Mouse (Mus musculus): ENCODE results near the gene Gli2. TPM values are rescaled to one million over a fixed set of nuclear protein-coding genes. Genes with fewer than 3 reads are reported as not detected.

Gene Gli2
- polyA plus RNA-seq, 1 experiment from 2014 or later = 1.9 TPM

GRCm38 (mm10) chr1:119075500-119075899, 22.1 kb upstream of the Gli2 start:
- no peaks in the 10 kb centered on the region for H3K36me3 ChIP-seq
- no peak overlapping the region for H3K9ac ChIP-seq
- H3K9me3 ChIP-seq = no peaks in the 10 kb centered on the region
- WGBS = 44% methylated on average over 7 of the region's 7 CpGs
- H3K27me3 ChIP-seq = peaks cover 27% of the 10 kb centered on the region
- H3K4me2 ChIP-seq = no peak overlapping the region
- H3K27ac ChIP-seq (replicated peaks) = no peak overlapping the region
- H3K4me3 ChIP-seq = no peak overlapping the region
- peaks cover 8% of the 10 kb centered on the region; the same call in 1 of the 2 replicates for H3K4me1 ChIP-seq (replicated peaks)
- no peak for ATAC-seq (ENCODE audit: low read depth)

- H3K27me3 ChIP-seq = peaks cover 27% of the 10 kb centered on the region
- H3K9me3 ChIP-seq = no peaks in the 10 kb centered on the region
- 61% methylated on average over 6 of the region's 6 CpGs for WGBS
- H3K9ac ChIP-seq = no peak overlapping the region
- H3K27ac ChIP-seq (replicated peaks) = no peak overlapping the region
- H3K4me1 ChIP-seq (replicated peaks) = peaks cover 8% of the 10 kb centered on the region; the same call in 1 of the 2 replicates
- no peak overlapping the region for H3K4me2 ChIP-seq
- ATAC-seq (ENCODE audit: low read depth) = no peak
- no peak overlapping the region for H3K4me3 ChIP-seq
- no peaks in the 10 kb centered on the region for H3K36me3 ChIP-seq
Observed at GRCm38 (mm10) chr1:119074910-119075309, 21.5 kb upstream of the Gli2 start.

GRCm38 (mm10) chr1:119073876-119074275, 20.5 kb upstream of the Gli2 start:
- Histone ChIP-seq H3K27ac (replicated peaks) (no peak overlapping the region), H3K4me1 (replicated peaks) (peaks cover 8% of the 10 kb centered on the region; the same call in 1 of the 2 replicates), H3K9ac (no peak overlapping the region), H3K36me3 (no peaks in the 10 kb centered on the region), H3K27me3 (peaks cover 27% of the 10 kb centered on the region), H3K4me2 (no peak overlapping the region), H3K4me3 (no peak overlapping the region), H3K9me3 (no peaks in the 10 kb centered on the region)
- WGBS = 87% methylated on average over 7 of the region's 7 CpGs
- no peak for ATAC-seq (ENCODE audit: low read depth)

- no peak overlapping the region for H3K4me3 ChIP-seq
- no peak overlapping the region for H3K27ac ChIP-seq (replicated peaks)
- H3K4me1 ChIP-seq (replicated peaks) = no peaks in the 10 kb centered on the region
- H3K27me3 ChIP-seq = no peaks in the 10 kb centered on the region; the same call in 1 of the 2 replicates
- WGBS = 81% methylated on average over 20 of the region's 20 CpGs
- H3K36me3 ChIP-seq = no peaks in the 10 kb centered on the region
- H3K9ac ChIP-seq = no peak overlapping the region
- no peak for ATAC-seq (ENCODE audit: low read depth)
- H3K4me2 ChIP-seq = no peak overlapping the region
- H3K9me3 ChIP-seq = no peaks in the 10 kb centered on the region
Observed at GRCm38 (mm10) chr1:119064892-119065671, 11.7 kb upstream of the Gli2 start.

- Histone ChIP-seq H3K36me3 (no peaks in the 10 kb centered on the region), H3K27me3 (peaks cover 30% of the 10 kb centered on the region), H3K9ac (no peak overlapping the region), H3K4me1 (replicated peaks) (peaks cover 33% of the 10 kb centered on the region), H3K4me3 (no peak overlapping the region), H3K9me3 (no peaks in the 10 kb centered on the region), H3K4me2 (no peak overlapping the region), H3K27ac (replicated peaks) (no peak overlapping the region)
- WGBS = 60% methylated on average over 8 of the region's 8 CpGs
- no peak for ATAC-seq (ENCODE audit: low read depth)
Observed at GRCm38 (mm10) chr1:119056491-119056890, 3.1 kb upstream of the Gli2 start.

DNA sequence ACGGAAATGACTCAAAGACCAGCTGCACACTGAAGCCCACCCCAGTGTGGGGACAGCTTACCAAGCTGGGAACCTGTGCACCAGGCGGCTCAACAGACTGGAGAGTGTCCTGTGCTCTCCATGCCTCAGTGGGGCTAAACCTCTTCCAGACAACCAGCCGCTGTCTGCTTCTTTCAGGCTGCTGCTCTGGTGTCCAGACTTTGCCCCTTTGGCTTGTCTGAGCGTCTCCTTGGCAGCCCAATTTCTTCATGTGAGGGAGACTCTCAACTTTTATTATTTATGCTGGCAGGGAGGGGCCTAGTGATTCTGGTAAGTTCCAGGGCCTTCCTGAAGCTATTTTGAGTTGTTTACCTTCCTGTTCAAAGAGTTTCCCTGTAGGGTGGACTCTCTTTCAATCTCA, 2.4 kb upstream of the Gli2 start:
- Histone ChIP-seq H3K27ac (replicated peaks) (no peak overlapping the region), H3K9ac (no peak overlapping the region), H3K4me1 (replicated peaks) (peaks cover 40% of the 10 kb centered on the region), H3K4me3 (no peak overlapping the region), H3K9me3 (no peaks in the 10 kb centered on the region), H3K36me3 (no peaks in the 10 kb centered on the region), H3K27me3 (peaks cover 36% of the 10 kb centered on the region), H3K4me2 (no peak overlapping the region)
- WGBS = 89% methylated on average over 4 of the region's 4 CpGs
- ATAC-seq (ENCODE audit: low read depth) = no peak

DNA sequence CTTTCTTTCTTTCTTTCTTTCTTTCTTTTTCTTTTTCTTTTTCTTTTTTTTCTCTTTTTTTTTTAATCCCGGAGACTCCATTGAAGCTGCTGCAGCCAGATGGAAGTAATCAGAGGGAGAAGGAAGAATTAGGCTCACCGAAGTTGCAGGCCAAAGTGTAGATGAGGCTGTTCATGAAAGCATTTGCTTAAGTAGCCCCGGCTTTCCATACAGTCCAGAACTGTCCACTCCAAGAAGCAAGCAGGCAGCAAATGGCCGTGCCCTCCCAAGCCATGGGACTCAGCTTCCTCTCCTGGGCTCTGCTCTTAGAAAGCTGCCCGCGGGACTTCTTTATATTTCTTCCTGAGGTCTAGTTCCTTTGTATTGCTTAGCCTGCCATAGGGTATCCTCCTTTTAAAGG, 1.0 kb upstream of the Gli2 start:
- H3K27me3 ChIP-seq = peaks cover 47% of the 10 kb centered on the region
- no peak for ATAC-seq (ENCODE audit: low read depth)
- peak overlapping the region; percentile 54 for H3K4me3 ChIP-seq
- H3K4me2 ChIP-seq = peak overlapping the region; percentile 96
- WGBS = 14% methylated on average over 6 of the region's 6 CpGs
- 0 out of 2 replicates have a peak overlapping the region, but pooled peaks have one; percentile 67 for H3K9ac ChIP-seq
- peaks cover 53% of the 10 kb centered on the region for H3K4me1 ChIP-seq (replicated peaks)
- no peaks in the 10 kb centered on the region for H3K36me3 ChIP-seq
- no peak overlapping the region for H3K27ac ChIP-seq (replicated peaks)
- H3K9me3 ChIP-seq = no peaks in the 10 kb centered on the region

DNA sequence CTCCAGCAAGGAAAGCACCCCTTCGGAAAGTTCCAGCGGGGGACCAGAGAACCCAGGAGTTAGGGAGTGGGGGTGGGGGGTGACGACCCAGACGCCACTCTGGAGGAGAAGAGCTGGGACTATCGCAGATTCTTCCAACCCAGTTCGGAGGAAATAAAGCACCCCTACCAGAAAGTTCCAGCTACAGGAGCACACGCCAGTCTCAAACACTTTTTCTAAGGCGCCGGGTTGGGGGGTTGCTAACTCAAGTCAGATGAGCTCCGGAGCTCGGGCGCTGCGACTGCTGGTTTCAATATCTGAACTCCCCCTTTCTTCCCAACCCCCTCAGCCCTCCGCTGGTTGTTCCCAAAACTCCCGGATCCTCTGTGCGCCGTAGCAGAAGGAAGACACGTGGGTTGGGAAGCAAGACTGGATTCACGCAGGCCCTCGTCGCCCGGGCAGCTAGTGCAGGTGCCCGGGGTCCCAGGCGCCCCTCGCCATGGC, 494 bp upstream of the Gli2 start:
- peak overlapping the region; percentile 67 for H3K9ac ChIP-seq
- peak; percentile 62 for ATAC-seq (ENCODE audit: low read depth)
- H3K27ac ChIP-seq (replicated peaks) = peak overlapping the region; percentile 79
- H3K4me2 ChIP-seq = peak overlapping the region; percentile 96
- no peaks in the 10 kb centered on the region for H3K9me3 ChIP-seq
- peak overlapping the region; percentile 54 for H3K4me3 ChIP-seq
- under 1% methylated on average over 25 of the region's 25 CpGs for WGBS
- peaks cover 58% of the 10 kb centered on the region for H3K4me1 ChIP-seq (replicated peaks)
- H3K36me3 ChIP-seq = no peaks in the 10 kb centered on the region
- peaks cover 47% of the 10 kb centered on the region for H3K27me3 ChIP-seq

DNA sequence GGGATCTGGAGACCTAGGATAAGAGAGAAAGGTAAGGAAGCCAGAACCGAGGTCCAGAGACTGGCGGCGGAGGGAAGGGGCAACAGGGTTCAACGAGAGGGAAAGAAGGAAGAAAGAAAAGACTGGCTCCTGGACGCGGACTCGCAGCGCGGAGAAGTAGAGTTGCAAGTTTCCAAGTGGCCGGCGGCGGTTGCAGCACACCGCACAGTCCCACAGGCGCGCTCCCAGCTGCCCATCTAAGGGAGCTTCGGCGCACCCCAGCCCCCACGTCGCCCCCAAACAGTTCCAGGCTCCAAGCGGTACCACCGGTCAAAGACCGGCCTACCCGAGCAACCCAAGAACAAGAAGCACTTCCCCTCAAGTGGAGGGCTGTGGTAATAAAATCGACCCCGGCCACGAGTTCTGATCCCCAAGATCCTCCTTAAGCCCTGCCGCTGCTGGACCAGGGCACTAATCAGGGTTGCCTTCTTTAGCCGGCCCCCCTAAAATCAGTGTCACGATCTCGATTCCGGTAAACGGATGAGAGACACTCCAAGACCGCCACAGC, 715 bp downstream of the Gli2 start:
- Histone ChIP-seq H3K4me1 (replicated peaks) (peaks cover 67% of the 10 kb centered on the region), H3K9ac (peak overlapping the region; percentile 67), H3K36me3 (no peaks in the 10 kb centered on the region), H3K27ac (replicated peaks) (peak overlapping the region; percentile 79), H3K4me2 (peak overlapping the region; percentile 96), H3K27me3 (peaks cover 47% of the 10 kb centered on the region), H3K9me3 (no peaks in the 10 kb centered on the region), H3K4me3 (peak overlapping the region; percentile 54)
- no peak for ATAC-seq (ENCODE audit: low read depth)
- WGBS = under 1% methylated on average over 33 of the region's 33 CpGs

GRCm38 (mm10) chr1:119051938-119052551, 1.4 kb downstream of the Gli2 start:
- Histone ChIP-seq H3K4me2 (peak overlapping the region; percentile 96), H3K9ac (peak overlapping the region; percentile 67), H3K27ac (replicated peaks) (peak overlapping the region; percentile 65), H3K4me3 (peak overlapping the region; percentile 54), H3K4me1 (replicated peaks) (peaks cover 72% of the 10 kb centered on the region), H3K36me3 (no peaks in the 10 kb centered on the region), H3K9me3 (no peaks in the 10 kb centered on the region), H3K27me3 (peaks cover 47% of the 10 kb centered on the region)
- no peak for ATAC-seq (ENCODE audit: low read depth)
- under 1% methylated on average over 21 of the region's 21 CpGs for WGBS

- peak overlapping the region; percentile 67 for H3K9ac ChIP-seq
- peak overlapping the region; percentile 65 for H3K27ac ChIP-seq (replicated peaks)
- ATAC-seq (ENCODE audit: low read depth) = no peak
- peak overlapping the region; percentile 96 for H3K4me2 ChIP-seq
- peaks cover 47% of the 10 kb centered on the region for H3K27me3 ChIP-seq
- H3K9me3 ChIP-seq = no peaks in the 10 kb centered on the region
- no peaks in the 10 kb centered on the region for H3K36me3 ChIP-seq
- peaks cover 78% of the 10 kb centered on the region for H3K4me1 ChIP-seq (replicated peaks)
- H3K4me3 ChIP-seq = peak overlapping the region; percentile 54
- WGBS = 3% methylated on average over 21 of the region's 21 CpGs
Observed at GRCm38 (mm10) chr1:119051192-119051937, 2.1 kb downstream of the Gli2 start.
